Mouse (Mus musculus): Measurements from ENCODE around the gene Lclat1. TPM values are rescaled to one million over a fixed set of nuclear protein-coding genes. Genes with fewer than 3 reads are reported as not detected.

The Lclat1 gene
- polyA plus RNA-seq, 1 experiment from 2014 or later, result 24.9 TPM

GRCm38 (mm10) chr17:73230340-73230989 lies 122.7 kb downstream of the Lclat1 start:
- Histone ChIP-seq H3K36me3 (ENCODE audit: control insufficient read depth, insufficient read depth, low read length) (no peaks in the 10 kb centered on the region), H3K27ac (ENCODE audit: low read depth, low read length) (no peak overlapping the region), H3K27me3 (ENCODE audit: control insufficient read depth, insufficient read depth, low read length) (no peaks in the 10 kb centered on the region), H3K4me3 (ENCODE audit: low read length) (no peak overlapping the region), H3K4me1 (ENCODE audit: control insufficient read depth, insufficient read depth, low read length) (peaks cover 7% of the 10 kb centered on the region), H3K4me2 (replicated peaks; ENCODE audit: low read depth, low read length) (no peak overlapping the region), H3K9me3 (ENCODE audit: control insufficient read depth, low read length) (no peaks in the 10 kb centered on the region), H3K9ac (ENCODE audit: low read depth, low read length) (no peak overlapping the region)
- ATAC-seq (ENCODE audit: low FRiP score, low TSS enrichment), result no peak
- 93% methylated on average over 12 of the region's 12 CpGs for WGBS

GRCm38 (mm10) chr17:73231337-73231736 lies 123.6 kb downstream of the Lclat1 start:
- Histone ChIP-seq H3K9ac (ENCODE audit: low read depth, low read length) (no peak overlapping the region), H3K4me1 (ENCODE audit: control insufficient read depth, insufficient read depth, low read length) (no peaks in the 10 kb centered on the region; the same call in 1 of the 2 replicates), H3K4me2 (replicated peaks; ENCODE audit: low read depth, low read length) (no peak overlapping the region), H3K9me3 (ENCODE audit: control insufficient read depth, low read length) (no peaks in the 10 kb centered on the region), H3K36me3 (ENCODE audit: control insufficient read depth, insufficient read depth, low read length) (no peaks in the 10 kb centered on the region), H3K4me3 (ENCODE audit: low read length) (no peak overlapping the region), H3K27ac (ENCODE audit: low read depth, low read length) (no peak overlapping the region), H3K27me3 (ENCODE audit: control insufficient read depth, insufficient read depth, low read length) (no peaks in the 10 kb centered on the region)
- no peak for ATAC-seq (ENCODE audit: low FRiP score, low TSS enrichment)
- WGBS, result 91% methylated on average over 1 of the region's 1 CpGs

GRCm38 (mm10) chr17:73232593-73232992 lies 124.8 kb downstream of the Lclat1 start:
- no peak overlapping the region for H3K27ac ChIP-seq (ENCODE audit: low read depth, low read length)
- H3K4me2 ChIP-seq (replicated peaks; ENCODE audit: low read depth, low read length), result no peak overlapping the region
- no peaks in the 10 kb centered on the region for H3K27me3 ChIP-seq (ENCODE audit: control insufficient read depth, insufficient read depth, low read length)
- H3K9ac ChIP-seq (ENCODE audit: low read depth, low read length), result no peak overlapping the region
- 88% methylated on average over 2 of the region's 2 CpGs for WGBS
- no peak overlapping the region for H3K4me3 ChIP-seq (ENCODE audit: low read length)
- H3K36me3 ChIP-seq (ENCODE audit: control insufficient read depth, insufficient read depth, low read length), result no peaks in the 10 kb centered on the region
- no peaks in the 10 kb centered on the region for H3K4me1 ChIP-seq (ENCODE audit: control insufficient read depth, insufficient read depth, low read length)
- no peak for ATAC-seq (ENCODE audit: low FRiP score, low TSS enrichment)
- H3K9me3 ChIP-seq (ENCODE audit: control insufficient read depth, low read length), result no peaks in the 10 kb centered on the region

- Histone ChIP-seq H3K4me3 (ENCODE audit: low read length) (no peak overlapping the region), H3K4me2 (replicated peaks; ENCODE audit: low read depth, low read length) (no peak overlapping the region), H3K27me3 (ENCODE audit: control insufficient read depth, insufficient read depth, low read length) (no peaks in the 10 kb centered on the region), H3K4me1 (ENCODE audit: control insufficient read depth, insufficient read depth, low read length) (no peaks in the 10 kb centered on the region), H3K36me3 (ENCODE audit: control insufficient read depth, insufficient read depth, low read length) (no peaks in the 10 kb centered on the region), H3K9ac (ENCODE audit: low read depth, low read length) (no peak overlapping the region), H3K27ac (ENCODE audit: low read depth, low read length) (no peak overlapping the region), H3K9me3 (ENCODE audit: control insufficient read depth, low read length) (no peaks in the 10 kb centered on the region)
- no peak for ATAC-seq (ENCODE audit: low FRiP score, low TSS enrichment)
- WGBS, result 92% methylated on average over 1 of the region's 1 CpGs
Observed at GRCm38 (mm10) chr17:73233975-73234374, 126.2 kb downstream of the Lclat1 start.

- 86% methylated on average over 3 of the region's 3 CpGs for WGBS
- no peak overlapping the region for H3K27ac ChIP-seq (ENCODE audit: low read depth, low read length)
- H3K27me3 ChIP-seq (ENCODE audit: control insufficient read depth, insufficient read depth, low read length), result no peaks in the 10 kb centered on the region
- H3K4me1 ChIP-seq (ENCODE audit: control insufficient read depth, insufficient read depth, low read length), result no peaks in the 10 kb centered on the region
- ATAC-seq (ENCODE audit: low FRiP score, low TSS enrichment), result no peak
- H3K4me3 ChIP-seq (ENCODE audit: low read length), result no peak overlapping the region
- H3K9me3 ChIP-seq (ENCODE audit: control insufficient read depth, low read length), result no peaks in the 10 kb centered on the region
- no peak overlapping the region for H3K9ac ChIP-seq (ENCODE audit: low read depth, low read length)
- no peak overlapping the region for H3K4me2 ChIP-seq (replicated peaks; ENCODE audit: low read depth, low read length)
- H3K36me3 ChIP-seq (ENCODE audit: control insufficient read depth, insufficient read depth, low read length), result peaks cover 5% of the 10 kb centered on the region; the same call in 1 of the 2 replicates
Observed at GRCm38 (mm10) chr17:73237178-73237853, 129.5 kb downstream of the Lclat1 start.

GRCm38 (mm10) chr17:73238501-73238900 lies 130.7 kb downstream of the Lclat1 start:
- no peak overlapping the region for H3K4me3 ChIP-seq (ENCODE audit: low read length)
- H3K27me3 ChIP-seq (ENCODE audit: control insufficient read depth, insufficient read depth, low read length), result no peaks in the 10 kb centered on the region
- H3K36me3 ChIP-seq (ENCODE audit: control insufficient read depth, insufficient read depth, low read length), result peaks cover 5% of the 10 kb centered on the region; the same call in 1 of the 2 replicates
- 92% methylated on average over 5 of the region's 5 CpGs for WGBS
- ATAC-seq (ENCODE audit: low FRiP score, low TSS enrichment), result no peak
- no peak overlapping the region for H3K4me2 ChIP-seq (replicated peaks; ENCODE audit: low read depth, low read length)
- no peak overlapping the region for H3K27ac ChIP-seq (ENCODE audit: low read depth, low read length)
- no peaks in the 10 kb centered on the region for H3K9me3 ChIP-seq (ENCODE audit: control insufficient read depth, low read length)
- H3K9ac ChIP-seq (ENCODE audit: low read depth, low read length), result no peak overlapping the region
- no peaks in the 10 kb centered on the region for H3K4me1 ChIP-seq (ENCODE audit: control insufficient read depth, insufficient read depth, low read length)

- Histone ChIP-seq H3K36me3 (ENCODE audit: control insufficient read depth, insufficient read depth, low read length) (peaks cover 5% of the 10 kb centered on the region; the same call in 1 of the 2 replicates), H3K4me1 (ENCODE audit: control insufficient read depth, insufficient read depth, low read length) (no peaks in the 10 kb centered on the region), H3K9me3 (ENCODE audit: control insufficient read depth, low read length) (no peaks in the 10 kb centered on the region), H3K4me3 (ENCODE audit: low read length) (no peak overlapping the region), H3K27me3 (ENCODE audit: control insufficient read depth, insufficient read depth, low read length) (no peaks in the 10 kb centered on the region), H3K4me2 (replicated peaks; ENCODE audit: low read depth, low read length) (no peak overlapping the region), H3K9ac (ENCODE audit: low read depth, low read length) (no peak overlapping the region), H3K27ac (ENCODE audit: low read depth, low read length) (no peak overlapping the region)
- 65% methylated on average over 5 of the region's 5 CpGs for WGBS
- ATAC-seq (ENCODE audit: low FRiP score, low TSS enrichment), result no peak
Observed at GRCm38 (mm10) chr17:73241085-73241848, 133.5 kb downstream of the Lclat1 start.

GRCm38 (mm10) chr17:73243676-73244075 lies 135.9 kb downstream of the Lclat1 start:
- WGBS, result 95% methylated on average over 6 of the region's 6 CpGs
- no peak overlapping the region for H3K27ac ChIP-seq (ENCODE audit: low read depth, low read length)
- H3K9ac ChIP-seq (ENCODE audit: low read depth, low read length), result no peak overlapping the region
- no peaks in the 10 kb centered on the region for H3K4me1 ChIP-seq (ENCODE audit: control insufficient read depth, insufficient read depth, low read length)
- no peaks in the 10 kb centered on the region for H3K27me3 ChIP-seq (ENCODE audit: control insufficient read depth, insufficient read depth, low read length)
- H3K36me3 ChIP-seq (ENCODE audit: control insufficient read depth, insufficient read depth, low read length), result peaks cover 5% of the 10 kb centered on the region; the same call in 1 of the 2 replicates
- ATAC-seq (ENCODE audit: low FRiP score, low TSS enrichment), result no peak
- H3K4me2 ChIP-seq (replicated peaks; ENCODE audit: low read depth, low read length), result no peak overlapping the region
- H3K4me3 ChIP-seq (ENCODE audit: low read length), result no peak overlapping the region
- H3K9me3 ChIP-seq (ENCODE audit: control insufficient read depth, low read length), result no peaks in the 10 kb centered on the region

GRCm38 (mm10) chr17:73244596-73244995 lies 136.8 kb downstream of the Lclat1 start:
- H3K4me3 ChIP-seq (ENCODE audit: low read length), result no peak overlapping the region
- no peaks in the 10 kb centered on the region for H3K4me1 ChIP-seq (ENCODE audit: control insufficient read depth, insufficient read depth, low read length)
- no peak overlapping the region for H3K27ac ChIP-seq (ENCODE audit: low read depth, low read length)
- no peak for ATAC-seq (ENCODE audit: low FRiP score, low TSS enrichment)
- H3K9me3 ChIP-seq (ENCODE audit: control insufficient read depth, low read length), result no peaks in the 10 kb centered on the region
- H3K36me3 ChIP-seq (ENCODE audit: control insufficient read depth, insufficient read depth, low read length), result peaks cover 2% of the 10 kb centered on the region; the same call in 1 of the 2 replicates
- H3K27me3 ChIP-seq (ENCODE audit: control insufficient read depth, insufficient read depth, low read length), result no peaks in the 10 kb centered on the region
- H3K4me2 ChIP-seq (replicated peaks; ENCODE audit: low read depth, low read length), result no peak overlapping the region
- WGBS, result 98% methylated on average over 3 of the region's 3 CpGs
- H3K9ac ChIP-seq (ENCODE audit: low read depth, low read length), result no peak overlapping the region

Data from kidney, embryonic 14.5 days (tissue).